Mouse (Mus musculus) embryonic facial prominence, embryonic 15.5 days (tissue): ENCODE measurements at regions not wholly inside any gene's neighbourhood (a gene's known extent, or its start where the extent isn't known, plus 50 kb on each side); places are given as distances from the start of the nearest gene placed in this dataset.
A peak's percentile ranks its signal among the peaks of the same experiment; 100 is the strongest.

Experiments used
- ATAC-seq: fragments of 200-750 bp; cut with Nextera tagmentation; 2 replicates; pipeline ENCODE4 v1.8.0; 2017; ENCODE audit warnings: low read depth, moderate TSS enrichment; ENCODE audit not compliant: insufficient number of reproducible peaks, low FRiP score, low TSS enrichment
- H3K27ac ChIP-seq: fragments of 300-500 bp; sonication (generic); replicated peaks from 2 replicates; pipeline ENCODE4 v1.5.1; 2015; ENCODE audit warnings: mild to moderate bottlenecking, inconsistent platforms
- H3K27me3 ChIP-seq: fragments of 300-500 bp; sonication (generic); 2 replicates; pipeline ENCODE4 v1.6.1; 2015; ENCODE audit warnings: inconsistent platforms
- H3K36me3 ChIP-seq: fragments of 300-500 bp; sonication (generic); 2 replicates; pipeline ENCODE4 v1.6.1; 2015; ENCODE audit warnings: mild to moderate bottlenecking, inconsistent platforms
- H3K4me1 ChIP-seq: fragments of 300-500 bp; sonication (generic); 2 replicates; pipeline ENCODE4 v1.6.1; 2015; ENCODE audit warnings: inconsistent platforms
- H3K4me2 ChIP-seq: fragments of 300-500 bp; sonication (generic); replicated peaks from 2 replicates; pipeline ENCODE4 v1.6.1; 2015; ENCODE audit warnings: mild to moderate bottlenecking, inconsistent platforms
- H3K4me3 ChIP-seq: fragments of 300-500 bp; sonication (generic); replicated peaks from 2 replicates; pipeline ENCODE4 v1.5.1; 2015; ENCODE audit warnings: mild to moderate bottlenecking, inconsistent platforms
- H3K9ac ChIP-seq: fragments of 300-500 bp; sonication (generic); 2 replicates; pipeline ENCODE4 v1.6.1; 2015; ENCODE audit warnings: inconsistent platforms
- H3K9me3 ChIP-seq: fragments of 300-500 bp; sonication (generic); replicated peaks from 2 replicates; pipeline ENCODE4 v1.6.1; 2016; ENCODE audit warnings: inconsistent platforms
- WGBS: fragments of 180-500 bp; shearing (Covaris S2); methylation state at CpG from one replicate; pipeline ENCODE4 v1.1.7; 2015; 5-methylcytosine and 5-hydroxymethylcytosine counted together

GRCm38 (mm10) chr17:80862338-80862737 lies 82.1 kb upstream of the Tmem178 start:
- Histone ChIP-seq H3K4me1 (no peaks in the 10 kb centered on the region), H3K4me3 (no peak overlapping the region), H3K36me3 (no peaks in the 10 kb centered on the region), H3K4me2 (no peak overlapping the region), H3K9ac (no peak overlapping the region), H3K9me3 (no peaks in the 10 kb centered on the region), H3K27ac (no peak overlapping the region), H3K27me3 (no peaks in the 10 kb centered on the region)
- WGBS = 52% methylated on average over 8 of the region's 8 CpGs
- ATAC-seq = no peak

- H3K27ac ChIP-seq = no peak overlapping the region
- ATAC-seq = no peak
- H3K9me3 ChIP-seq = no peaks in the 10 kb centered on the region
- H3K4me3 ChIP-seq = no peak overlapping the region
- H3K4me2 ChIP-seq = no peak overlapping the region
- H3K27me3 ChIP-seq = no peaks in the 10 kb centered on the region
- WGBS = 77% methylated on average over 23 of the region's 23 CpGs
- no peaks in the 10 kb centered on the region for H3K36me3 ChIP-seq
- no peaks in the 10 kb centered on the region for H3K4me1 ChIP-seq
- no peak overlapping the region for H3K9ac ChIP-seq
Observed at GRCm38 (mm10) chr17:80846996-80847810, 97.2 kb upstream of the Tmem178 start.

GRCm38 (mm10) chr17:80845349-80845748 lies 99.1 kb upstream of the Tmem178 start:
- 67% methylated on average over 7 of the region's 7 CpGs for WGBS
- ATAC-seq = no peak

GRCm38 (mm10) chr17:80841903-80842302 lies 102.5 kb upstream of the Tmem178 start:
- ATAC-seq = no peak
- 90% methylated on average over 4 of the region's 4 CpGs for WGBS
- H3K4me1 ChIP-seq = no peaks in the 10 kb centered on the region
- no peak overlapping the region for H3K4me2 ChIP-seq
- no peaks in the 10 kb centered on the region for H3K9me3 ChIP-seq
- H3K36me3 ChIP-seq = no peaks in the 10 kb centered on the region
- H3K4me3 ChIP-seq = no peak overlapping the region
- no peak overlapping the region for H3K9ac ChIP-seq
- H3K27me3 ChIP-seq = no peaks in the 10 kb centered on the region
- no peak overlapping the region for H3K27ac ChIP-seq

More at GRCm38 (mm10) chr17:80845349-80845748, 99.1 kb upstream of the Tmem178 start:
- Histone ChIP-seq H3K4me3 (no peak overlapping the region), H3K9ac (no peak overlapping the region), H3K27me3 (no peaks in the 10 kb centered on the region), H3K9me3 (no peaks in the 10 kb centered on the region), H3K27ac (no peak overlapping the region), H3K4me1 (no peaks in the 10 kb centered on the region), H3K4me2 (no peak overlapping the region), H3K36me3 (no peaks in the 10 kb centered on the region)

- Histone ChIP-seq H3K9ac (no peak overlapping the region), H3K27me3 (no peaks in the 10 kb centered on the region), H3K27ac (no peak overlapping the region), H3K4me2 (no peak overlapping the region), H3K9me3 (no peaks in the 10 kb centered on the region), H3K36me3 (no peaks in the 10 kb centered on the region), H3K4me1 (no peaks in the 10 kb centered on the region), H3K4me3 (no peak overlapping the region)
- ATAC-seq = no peak
- WGBS = 73% methylated on average over 6 of the region's 6 CpGs
Observed at GRCm38 (mm10) chr17:80840896-80841295, 103.5 kb upstream of the Tmem178 start.

GRCm38 (mm10) chr17:80840452-80840851 lies 104.0 kb upstream of the Tmem178 start:
- Histone ChIP-seq H3K27me3 (no peaks in the 10 kb centered on the region), H3K27ac (no peak overlapping the region), H3K4me1 (no peaks in the 10 kb centered on the region), H3K9ac (no peak overlapping the region), H3K36me3 (no peaks in the 10 kb centered on the region), H3K9me3 (no peaks in the 10 kb centered on the region), H3K4me3 (no peak overlapping the region), H3K4me2 (no peak overlapping the region)
- 64% methylated on average over 4 of the region's 4 CpGs for whole genome bisulfite sequencing
- ATAC-seq = no peak

- Histone ChIP-seq H3K27ac (no peak overlapping the region), H3K9ac (no peak overlapping the region), H3K9me3 (no peaks in the 10 kb centered on the region), H3K36me3 (no peaks in the 10 kb centered on the region), H3K4me3 (no peak overlapping the region), H3K27me3 (no peaks in the 10 kb centered on the region), H3K4me2 (no peak overlapping the region), H3K4me1 (peaks cover 6% of the 10 kb centered on the region)
- no peak for ATAC-seq
Observed at GRCm38 (mm10) chr17:80834701-80835100, 106.4 kb upstream of the Map4k3 start.

- Histone ChIP-seq H3K4me1 (peaks cover 6% of the 10 kb centered on the region), H3K4me3 (no peak overlapping the region), H3K27me3 (no peaks in the 10 kb centered on the region), H3K9ac (no peak overlapping the region), H3K36me3 (no peaks in the 10 kb centered on the region), H3K4me2 (no peak overlapping the region), H3K27ac (0 out of 2 replicates have a peak overlapping the region, but pooled peaks have one; percentile 28), H3K9me3 (no peaks in the 10 kb centered on the region)
- no peak for ATAC-seq
- 13% methylated on average over 5 of the region's 5 CpGs for WGBS
Observed at GRCm38 (mm10) chr17:80834176-80834517, 105.9 kb upstream of the Map4k3 start.

GRCm38 (mm10) chr17:80833355-80834175 lies 105.3 kb upstream of the Map4k3 start:
- Histone ChIP-seq H3K27me3 (no peaks in the 10 kb centered on the region), H3K4me1 (peaks cover 6% of the 10 kb centered on the region), H3K27ac (no peak overlapping the region), H3K9ac (no peak overlapping the region), H3K36me3 (no peaks in the 10 kb centered on the region), H3K9me3 (no peaks in the 10 kb centered on the region), H3K4me3 (no peak overlapping the region), H3K4me2 (no peak overlapping the region)
- ATAC-seq = no peak
- WGBS = 17% methylated on average over 10 of the region's 10 CpGs

- H3K4me1 ChIP-seq = peaks cover 6% of the 10 kb centered on the region
- no peak overlapping the region for H3K9ac ChIP-seq
- no peak for ATAC-seq
- no peaks in the 10 kb centered on the region for H3K9me3 ChIP-seq
- no peaks in the 10 kb centered on the region for H3K36me3 ChIP-seq
- WGBS = 73% methylated on average over 4 of the region's 4 CpGs
- H3K4me2 ChIP-seq = no peak overlapping the region
- no peak overlapping the region for H3K27ac ChIP-seq
- H3K27me3 ChIP-seq = no peaks in the 10 kb centered on the region
- H3K4me3 ChIP-seq = no peak overlapping the region
Observed at GRCm38 (mm10) chr17:80831686-80832085, 103.4 kb upstream of the Map4k3 start.

- Histone ChIP-seq H3K4me3 (no peak overlapping the region), H3K4me1 (peaks cover 18% of the 10 kb centered on the region), H3K4me2 (no peak overlapping the region), H3K27ac (no peak overlapping the region), H3K9ac (no peak overlapping the region), H3K36me3 (no peaks in the 10 kb centered on the region), H3K9me3 (no peaks in the 10 kb centered on the region), H3K27me3 (no peaks in the 10 kb centered on the region)
- WGBS = 60% methylated on average over 2 of the region's 2 CpGs
- no peak for ATAC-seq
Observed at GRCm38 (mm10) chr17:80827896-80828295, 99.6 kb upstream of the Map4k3 start.
